Mouse (Mus musculus): ENCODE data around the gene Sept9. TPM values are rescaled to one million over a fixed set of nuclear protein-coding genes. Genes with fewer than 3 reads are reported as not detected.
A peak's percentile ranks its signal among the peaks of the same experiment; 100 is the strongest.

Sept9 gene
- total RNA-seq, 1 experiment from 2014 or later = 171 TPM

DNA sequence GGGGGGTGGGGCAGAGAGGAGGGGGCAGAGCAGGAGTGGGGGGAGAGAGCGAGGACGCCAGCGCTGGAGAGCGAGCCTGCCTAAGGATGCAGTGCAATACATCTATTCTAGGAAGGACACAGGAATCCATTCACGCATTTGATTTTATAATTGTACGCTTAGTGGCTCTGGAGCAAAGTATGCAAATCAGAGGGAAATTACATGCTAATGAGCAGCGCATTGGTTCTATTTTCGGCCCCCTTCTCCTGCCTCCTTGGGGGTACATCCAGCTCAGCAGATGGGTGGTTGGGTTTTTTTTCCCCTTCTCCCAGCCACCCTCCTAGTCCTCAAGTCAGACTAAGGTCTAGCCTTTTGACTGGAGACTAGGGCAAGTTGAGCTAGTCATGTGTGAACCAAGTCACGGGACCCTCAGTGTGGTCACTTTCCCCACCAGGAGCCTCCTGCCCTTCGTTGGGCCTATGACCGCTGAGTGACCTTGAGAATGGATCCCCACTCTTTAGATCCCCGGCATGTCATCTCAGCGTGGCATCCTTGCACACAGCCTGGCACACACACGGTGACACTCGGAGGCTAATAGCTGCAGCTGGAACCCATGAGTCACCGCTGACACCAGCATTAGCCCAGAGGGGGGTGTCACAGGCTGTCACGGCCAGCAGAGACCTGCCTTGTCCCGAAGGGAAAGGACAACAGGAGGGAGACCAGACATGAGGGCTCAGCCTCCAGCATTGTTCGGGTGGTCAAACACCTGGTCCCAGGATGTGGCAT lies 29.5 kb upstream of the Sept9 start:
- no peak for ATAC-seq (replicated peaks in 1 of 2; ENCODE audit: insufficient read depth in 1 of 2, low FRiP score in 2 of 2, low TSS enrichment in 1 of 2, low read depth in 1 of 2, poor library complexity in 2 of 2, severe bottlenecking in 2 of 2)

DNA sequence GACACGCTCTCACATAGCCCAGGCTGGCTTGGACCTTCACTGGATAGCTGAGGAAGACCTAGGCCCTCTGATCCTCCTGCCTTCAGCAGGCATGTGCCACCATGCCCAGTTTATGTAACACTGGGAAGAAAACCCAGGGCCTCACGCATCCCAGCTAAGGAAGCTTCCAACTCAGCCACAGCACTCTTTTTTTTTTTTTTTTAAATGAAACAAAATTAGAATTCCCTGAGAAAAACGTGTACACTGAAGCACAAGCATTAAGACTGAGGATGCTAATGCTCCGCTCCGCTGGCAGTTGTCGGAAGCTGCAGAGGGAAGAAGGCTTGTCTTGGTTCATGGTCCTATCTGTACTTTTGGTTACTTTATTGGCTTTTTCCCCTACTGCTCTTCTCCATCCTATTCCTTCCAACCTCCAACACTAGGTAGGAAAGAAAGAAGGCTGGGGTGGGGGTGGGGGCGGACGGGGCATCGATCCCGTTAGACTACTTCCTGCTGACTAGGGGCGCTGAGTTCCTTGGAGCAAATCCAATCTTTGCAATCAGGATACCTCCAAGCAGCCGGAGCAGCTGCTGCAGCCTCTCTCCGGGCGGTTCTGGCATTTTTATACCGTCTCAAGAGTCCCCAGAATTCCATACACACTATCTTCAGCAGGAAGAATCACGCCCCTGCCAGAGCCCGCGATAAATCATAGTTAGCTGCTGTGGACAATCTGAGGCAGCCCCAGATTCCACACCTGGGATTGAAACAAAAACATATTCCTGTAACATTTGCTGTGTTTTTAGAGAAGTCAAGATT lies 25.2 kb upstream of the Sept9 start:
- ATAC-seq (replicated peaks in 1 of 2; ENCODE audit: insufficient read depth in 1 of 2, low FRiP score in 2 of 2, low TSS enrichment in 1 of 2, low read depth in 1 of 2, poor library complexity in 2 of 2, severe bottlenecking in 2 of 2) = no peak

DNA sequence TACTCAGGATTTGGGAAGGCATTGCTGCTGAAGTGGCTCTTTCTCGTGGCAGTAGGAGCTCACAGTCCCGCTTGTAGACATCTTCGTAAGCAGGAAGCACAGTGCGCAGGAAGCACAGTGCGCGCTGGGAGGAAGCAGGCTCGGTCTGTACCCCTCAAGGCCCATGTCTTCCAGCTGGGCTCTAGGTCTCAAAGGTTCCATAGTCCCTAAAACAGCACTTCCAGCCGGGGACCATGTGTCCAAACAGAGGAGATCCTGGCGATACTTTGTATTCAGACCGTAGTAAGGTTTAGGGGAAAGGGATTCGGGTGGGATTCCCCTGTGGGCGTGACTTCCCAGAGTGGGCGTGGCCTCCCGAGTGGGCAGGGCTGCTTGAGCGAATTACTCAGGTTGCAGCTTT lies 24.5 kb upstream of the Sept9 start:
- peak; percentile 58 to 63; a peak in 3 of 4 replicates for ATAC-seq (replicated peaks in 1 of 2; ENCODE audit: insufficient read depth in 1 of 2, low FRiP score in 2 of 2, low TSS enrichment in 1 of 2, low read depth in 1 of 2, poor library complexity in 2 of 2, severe bottlenecking in 2 of 2)

DNA sequence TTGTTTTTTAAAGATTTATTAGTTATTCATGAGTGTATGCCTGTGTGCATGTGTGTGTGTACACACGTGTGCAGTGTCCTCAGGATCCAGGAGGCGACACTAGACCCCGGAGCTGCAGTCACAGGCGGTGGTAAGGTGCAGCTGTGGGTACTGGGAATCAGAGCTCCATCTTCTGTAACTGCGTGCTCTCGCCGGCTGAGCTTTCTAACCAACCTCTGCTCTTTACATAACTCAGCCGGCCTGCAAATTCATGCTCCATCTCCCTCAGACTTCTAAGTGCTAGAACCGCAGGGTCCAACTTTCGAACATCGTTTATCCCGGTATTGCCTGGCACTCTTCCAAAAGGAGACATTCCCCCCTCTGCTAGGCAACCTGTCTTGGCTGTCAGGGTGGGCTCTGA lies 24.0 kb upstream of the Sept9 start:
- no peak for ATAC-seq (replicated peaks in 1 of 2; ENCODE audit: insufficient read depth in 1 of 2, low FRiP score in 2 of 2, low TSS enrichment in 1 of 2, low read depth in 1 of 2, poor library complexity in 2 of 2, severe bottlenecking in 2 of 2)

DNA sequence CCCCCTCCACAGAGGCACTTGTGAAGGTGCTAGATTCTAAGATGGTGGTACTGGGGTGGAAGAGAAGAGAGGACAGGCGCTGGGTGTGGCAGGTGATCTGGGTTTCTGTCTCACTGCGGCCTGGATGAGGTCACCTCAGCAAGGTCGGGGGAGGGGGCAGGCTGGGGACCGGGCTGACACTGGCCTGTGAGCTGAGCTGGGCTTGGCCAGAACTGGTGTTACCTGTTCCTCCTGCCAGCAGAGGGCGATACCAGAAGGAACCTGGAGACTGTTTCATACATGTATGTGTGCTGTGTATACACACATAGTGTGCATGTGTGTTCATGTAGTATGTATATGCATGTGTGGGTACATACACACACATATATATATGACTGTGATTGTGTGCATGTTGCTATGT lies 23.2 kb upstream of the Sept9 start:
- 0 out of 4 replicates have a peak, but pooled peaks of 1 of the 2 experiments have one; percentile 26 for ATAC-seq (replicated peaks in 1 of 2; ENCODE audit: insufficient read depth in 1 of 2, low FRiP score in 2 of 2, low TSS enrichment in 1 of 2, low read depth in 1 of 2, poor library complexity in 2 of 2, severe bottlenecking in 2 of 2)

DNA sequence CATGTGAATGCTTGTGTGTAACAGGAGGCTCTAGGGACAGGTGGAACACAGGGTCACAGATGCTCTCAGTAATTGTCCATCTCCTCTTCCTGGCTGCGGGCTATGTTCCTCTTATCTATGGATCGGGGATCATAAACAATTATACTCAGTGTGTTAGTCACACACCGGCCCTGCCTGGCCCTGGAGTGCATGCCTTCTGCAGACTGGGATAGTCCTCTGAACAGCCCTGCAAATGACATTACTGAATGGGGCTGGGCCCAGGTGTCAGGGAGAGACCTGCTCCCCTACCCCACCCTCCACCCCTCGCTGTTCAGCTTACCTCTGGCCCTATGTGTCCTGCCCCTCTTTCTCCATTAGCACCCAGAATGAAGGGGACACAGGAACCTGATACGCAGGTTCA lies 22.6 kb upstream of the Sept9 start:
- no peak for ATAC-seq (replicated peaks in 1 of 2; ENCODE audit: insufficient read depth in 1 of 2, low FRiP score in 2 of 2, low TSS enrichment in 1 of 2, low read depth in 1 of 2, poor library complexity in 2 of 2, severe bottlenecking in 2 of 2)

DNA sequence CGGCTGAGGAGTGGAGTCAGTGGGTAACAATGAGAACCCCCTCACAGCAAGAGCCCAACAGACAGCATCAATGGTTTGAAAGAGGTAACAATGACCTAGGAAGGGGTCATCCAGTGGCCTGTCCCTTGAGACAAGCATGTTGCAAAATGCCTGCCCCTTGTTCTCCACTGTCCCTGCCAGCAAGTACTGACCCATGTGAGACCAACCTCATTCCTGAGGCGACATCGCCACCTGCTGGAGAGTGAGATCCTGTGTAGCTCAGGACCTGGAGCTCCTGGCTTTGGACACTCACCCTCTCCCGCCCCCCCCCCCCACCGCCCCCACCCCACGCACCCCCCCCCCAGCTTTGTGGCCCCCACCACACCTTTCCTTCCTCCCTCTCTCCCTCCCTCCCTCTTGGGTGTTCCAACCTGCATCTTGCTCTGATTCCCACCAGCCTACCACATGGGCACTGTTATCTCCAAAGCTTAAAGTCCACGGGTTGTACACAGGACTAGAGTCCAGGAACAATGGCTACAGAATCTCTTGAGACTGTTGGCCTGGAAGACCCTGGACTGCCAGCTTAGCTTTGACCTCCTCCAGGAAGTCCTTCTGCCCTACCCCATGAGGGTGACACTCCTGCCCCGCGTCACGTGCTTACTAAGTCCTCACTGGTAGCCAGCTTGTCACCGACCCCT lies 22.0 kb upstream of the Sept9 start:
- ATAC-seq (replicated peaks in 1 of 2; ENCODE audit: insufficient read depth in 1 of 2, low FRiP score in 2 of 2, low TSS enrichment in 1 of 2, low read depth in 1 of 2, poor library complexity in 2 of 2, severe bottlenecking in 2 of 2) = peak; percentile 52 to 66; a peak in 3 of 4 replicates

DNA sequence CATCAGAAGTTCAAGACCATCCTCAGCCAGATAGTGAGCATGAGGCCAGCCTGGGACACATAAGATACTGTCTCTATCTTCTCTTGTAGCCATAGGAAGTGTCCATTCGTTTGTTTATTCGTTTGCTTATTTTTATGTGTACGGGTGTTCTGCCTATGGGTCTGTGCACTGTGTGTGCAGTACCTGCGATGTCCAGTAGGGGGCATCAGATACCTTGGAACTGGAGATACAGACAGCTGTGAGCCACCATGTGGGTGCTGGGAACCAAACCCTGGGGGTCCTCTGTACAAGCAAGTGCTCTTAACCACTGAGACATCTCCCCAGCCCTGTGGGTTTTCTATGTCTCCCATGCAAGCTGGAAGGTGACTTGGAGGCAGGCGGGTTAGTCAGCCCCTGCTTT lies 19.6 kb upstream of the Sept9 start:
- no peak for ATAC-seq (replicated peaks in 1 of 2; ENCODE audit: insufficient read depth in 1 of 2, low FRiP score in 2 of 2, low TSS enrichment in 1 of 2, low read depth in 1 of 2, poor library complexity in 2 of 2, severe bottlenecking in 2 of 2)

DNA sequence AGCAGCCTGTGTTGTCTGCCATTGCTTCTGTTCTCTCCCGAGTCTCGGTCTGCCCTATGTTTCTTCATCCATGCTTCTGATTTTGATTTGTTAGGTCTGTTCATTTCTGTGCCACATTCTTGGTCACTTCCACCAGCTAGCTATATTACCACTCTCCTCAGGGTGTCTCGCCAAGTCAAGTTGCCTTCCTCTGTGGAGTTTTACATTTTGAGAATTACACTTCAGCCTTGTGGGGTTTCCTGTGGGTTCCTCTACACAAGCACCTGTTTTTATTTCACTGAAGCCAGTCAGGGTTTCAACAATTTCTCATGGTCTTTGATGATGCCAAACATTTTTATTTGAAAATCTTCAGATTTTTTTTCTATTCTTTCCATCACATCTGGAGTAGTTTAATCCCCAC lies 16.7 kb upstream of the Sept9 start:
- ATAC-seq (replicated peaks in 1 of 2; ENCODE audit: insufficient read depth in 1 of 2, low FRiP score in 2 of 2, low TSS enrichment in 1 of 2, low read depth in 1 of 2, poor library complexity in 2 of 2, severe bottlenecking in 2 of 2) = no peak

DNA sequence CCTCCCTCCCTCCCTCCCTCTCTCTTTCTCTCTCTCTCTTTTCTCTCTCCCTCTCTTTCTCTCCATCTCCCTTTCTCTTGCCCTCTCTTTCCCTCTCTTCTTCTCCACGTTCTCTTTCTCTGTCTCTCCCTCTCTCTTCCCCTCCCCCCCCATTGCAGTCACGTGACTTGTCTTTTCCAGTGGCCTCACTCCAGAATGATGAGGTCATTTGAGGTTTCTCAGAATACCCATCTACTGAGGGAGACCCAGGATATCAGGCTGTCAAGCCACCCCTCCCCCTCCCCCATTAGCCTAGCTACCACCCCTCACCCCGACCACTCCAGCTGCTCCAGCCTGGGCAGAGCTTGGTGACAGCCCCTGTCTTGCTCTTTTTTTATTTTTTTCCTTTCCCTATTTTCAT lies 16.2 kb upstream of the Sept9 start:
- ATAC-seq (replicated peaks in 1 of 2; ENCODE audit: insufficient read depth in 1 of 2, low FRiP score in 2 of 2, low TSS enrichment in 1 of 2, low read depth in 1 of 2, poor library complexity in 2 of 2, severe bottlenecking in 2 of 2) = no peak

DNA sequence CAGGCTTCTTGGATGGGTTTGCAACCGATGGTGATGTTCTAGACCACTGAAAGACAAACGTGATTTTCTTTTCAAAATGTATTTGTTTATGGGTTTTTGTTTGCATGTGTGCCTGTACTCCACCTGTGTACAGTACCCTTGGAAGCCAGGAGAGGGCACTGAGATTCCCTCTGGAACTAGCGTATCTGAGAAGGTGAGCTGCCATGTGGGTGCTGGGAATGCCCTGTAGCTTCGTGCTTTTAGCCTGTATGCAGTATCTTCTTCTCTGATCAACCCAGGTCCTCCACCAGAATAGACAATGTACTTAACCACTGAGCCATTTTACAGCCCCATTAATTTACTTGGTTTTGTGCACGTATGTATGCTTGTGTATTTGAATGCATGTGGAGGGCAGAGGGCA lies 15.6 kb upstream of the Sept9 start:
- no peak for ATAC-seq (replicated peaks in 1 of 2; ENCODE audit: insufficient read depth in 1 of 2, low FRiP score in 2 of 2, low TSS enrichment in 1 of 2, low read depth in 1 of 2, poor library complexity in 2 of 2, severe bottlenecking in 2 of 2)

DNA sequence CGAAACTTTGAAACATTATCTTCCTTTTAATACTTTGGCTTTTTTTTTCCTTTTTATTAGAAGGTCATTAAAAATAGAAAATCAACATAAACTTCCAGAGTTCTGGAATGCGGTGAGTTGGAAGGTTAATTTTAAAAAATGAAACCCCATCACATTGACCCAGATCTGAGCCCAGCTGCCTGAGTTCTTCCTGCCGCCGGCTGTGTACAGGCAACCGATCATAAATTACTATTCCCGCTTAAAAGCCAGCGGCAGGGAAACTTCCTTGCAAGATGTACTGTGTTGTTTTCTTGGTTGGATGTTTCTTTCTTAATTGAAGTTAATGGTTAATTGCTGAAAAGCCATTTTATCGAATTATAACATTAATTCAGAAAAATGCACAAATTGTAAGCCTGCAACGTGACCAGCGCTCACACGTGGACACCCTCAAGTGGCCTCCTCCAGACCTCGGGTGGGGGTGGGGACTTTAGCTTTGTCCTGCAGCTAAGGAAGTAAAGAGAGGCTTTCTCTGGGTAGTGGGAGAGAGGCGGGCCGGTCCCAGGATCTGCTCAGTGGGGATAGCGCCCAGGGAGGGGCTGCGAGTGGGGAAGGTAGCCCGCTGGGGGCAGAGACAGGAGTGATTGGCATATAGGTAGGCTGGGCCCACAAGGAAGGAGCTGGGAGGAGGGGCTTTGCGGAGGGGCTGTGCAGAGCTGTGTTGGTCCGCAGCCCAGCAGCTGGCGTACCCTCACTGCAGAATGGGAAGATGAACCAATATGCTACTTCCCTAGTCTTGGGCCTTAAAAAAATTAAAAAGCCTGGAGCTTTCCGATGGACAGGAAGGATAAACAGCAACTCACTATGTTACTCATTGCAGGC lies 14.2 kb upstream of the Sept9 start:
- ATAC-seq (replicated peaks in 1 of 2; ENCODE audit: insufficient read depth in 1 of 2, low FRiP score in 2 of 2, low TSS enrichment in 1 of 2, low read depth in 1 of 2, poor library complexity in 2 of 2, severe bottlenecking in 2 of 2) = peak in 1 of 2 experiments; percentile 14; a peak in 1 of 4 replicates

DNA sequence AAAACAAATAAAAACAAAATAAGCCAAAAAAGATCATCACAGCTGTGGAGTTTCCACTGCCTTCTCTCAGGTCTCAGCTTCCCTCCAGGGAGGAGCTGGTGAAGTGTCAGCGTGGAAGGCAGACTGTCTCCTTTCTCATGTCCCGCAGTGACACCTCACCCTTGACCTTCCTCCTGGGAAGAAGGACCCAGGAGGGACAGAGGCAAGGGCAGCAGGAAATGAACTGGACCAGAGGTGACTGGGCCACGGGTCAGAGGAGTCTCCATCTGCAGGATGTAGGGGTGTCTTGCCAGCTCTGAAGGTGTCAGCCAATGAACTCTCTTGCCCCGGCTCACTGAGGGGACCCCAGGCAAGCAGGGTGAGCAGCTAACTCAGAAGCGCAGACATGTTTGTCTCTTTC lies 7.9 kb upstream of the Sept9 start:
- ATAC-seq (replicated peaks in 1 of 2; ENCODE audit: insufficient read depth in 1 of 2, low FRiP score in 2 of 2, low TSS enrichment in 1 of 2, low read depth in 1 of 2, poor library complexity in 2 of 2, severe bottlenecking in 2 of 2) = no peak

DNA sequence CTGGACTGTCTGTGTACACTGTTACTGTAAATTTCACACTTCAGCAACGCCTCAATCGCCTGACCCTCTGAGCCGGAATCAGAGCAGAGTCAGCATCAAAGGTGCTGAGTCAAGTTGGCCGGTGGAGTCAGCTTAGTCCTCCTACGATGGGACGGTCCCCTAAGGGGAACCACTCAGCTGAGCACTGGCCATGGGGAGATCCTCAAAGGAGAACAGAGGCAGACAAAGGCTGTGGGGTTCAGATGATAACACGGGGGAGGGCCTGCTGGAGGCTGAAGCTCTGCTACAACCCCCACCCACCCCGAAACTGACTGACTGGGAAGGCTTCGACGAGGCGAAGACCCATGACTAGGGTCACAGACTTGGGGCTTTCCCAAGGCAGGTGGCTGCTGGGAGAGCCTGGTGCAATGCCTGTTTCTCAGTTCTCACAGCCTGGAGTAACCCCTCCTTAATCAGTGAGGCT lies 5.0 kb upstream of the Sept9 start:
- ATAC-seq (replicated peaks in 1 of 2; ENCODE audit: insufficient read depth in 1 of 2, low FRiP score in 2 of 2, low TSS enrichment in 1 of 2, low read depth in 1 of 2, poor library complexity in 2 of 2, severe bottlenecking in 2 of 2) = no peak

DNA sequence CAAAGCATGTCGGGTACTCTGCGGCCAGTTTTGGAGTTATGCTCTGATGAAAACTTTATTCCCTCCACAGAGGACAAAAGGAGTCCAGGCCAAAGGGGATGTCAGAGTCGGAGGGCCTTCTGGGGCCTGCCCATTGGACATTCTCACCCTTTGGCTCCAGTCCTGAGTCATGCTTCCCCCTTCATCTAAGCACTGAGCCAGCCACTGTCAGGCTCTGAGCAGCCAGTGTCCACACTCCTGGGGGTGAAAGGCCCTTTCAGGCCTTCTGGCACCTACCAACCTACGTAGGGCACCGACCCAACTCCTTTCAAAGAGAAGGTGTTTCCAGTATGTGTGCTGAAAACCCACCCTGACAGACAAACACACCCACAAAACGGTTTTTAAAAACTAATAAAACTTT lies 3.8 kb upstream of the Sept9 start:
- ATAC-seq (replicated peaks in 1 of 2; ENCODE audit: insufficient read depth in 1 of 2, low FRiP score in 2 of 2, low TSS enrichment in 1 of 2, low read depth in 1 of 2, poor library complexity in 2 of 2, severe bottlenecking in 2 of 2) = no peak

DNA sequence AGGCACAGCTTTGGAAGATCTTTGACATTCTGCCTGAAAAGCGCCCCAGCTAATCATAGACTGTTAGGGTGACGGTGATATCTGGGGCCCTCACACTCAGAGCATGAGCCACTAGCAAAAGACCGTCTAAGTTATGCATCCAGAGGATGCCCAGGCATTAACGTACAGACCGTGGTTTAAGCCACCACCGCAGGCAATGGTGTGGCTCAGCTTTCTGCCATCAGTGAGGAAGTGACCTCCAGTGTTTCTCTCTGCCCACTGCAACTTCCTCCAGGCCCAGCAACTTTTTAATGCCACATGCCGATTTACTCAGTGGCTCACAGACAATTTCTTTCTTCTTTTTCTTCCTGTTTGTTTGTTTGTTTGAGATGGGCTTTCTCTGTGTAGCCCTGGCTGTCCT lies 2.8 kb upstream of the Sept9 start:
- no peak; a peak in 1 of 4 replicates for ATAC-seq (replicated peaks in 1 of 2; ENCODE audit: insufficient read depth in 1 of 2, low FRiP score in 2 of 2, low TSS enrichment in 1 of 2, low read depth in 1 of 2, poor library complexity in 2 of 2, severe bottlenecking in 2 of 2)

DNA sequence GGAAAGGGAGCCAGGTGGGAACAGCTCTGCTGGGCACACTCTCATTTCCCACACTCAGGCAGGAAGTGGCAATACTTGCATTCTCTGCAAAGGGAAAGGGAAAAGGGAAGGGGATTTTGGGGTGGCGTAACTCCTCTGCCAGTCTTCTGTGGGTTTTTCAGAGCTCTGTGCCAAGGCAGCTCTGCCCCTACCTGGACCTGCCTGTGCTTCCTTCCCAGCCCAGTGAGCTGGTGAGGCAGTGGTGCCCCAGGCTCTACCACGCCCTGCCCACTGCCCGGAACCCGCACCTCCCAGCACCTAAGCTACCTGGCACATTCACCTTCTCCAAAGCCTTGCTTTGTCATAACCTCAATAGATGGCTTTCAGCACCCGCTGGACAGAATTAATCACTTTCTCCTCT lies 1.3 kb upstream of the Sept9 start:
- peak; percentile 51; a peak in 3 of 4 replicates for ATAC-seq (replicated peaks in 1 of 2; ENCODE audit: insufficient read depth in 1 of 2, low FRiP score in 2 of 2, low TSS enrichment in 1 of 2, low read depth in 1 of 2, poor library complexity in 2 of 2, severe bottlenecking in 2 of 2)

All from hematopoietic stem cell, adult 5-6 weeks (primary cell).